Mouse (Mus musculus): ENCODE data around the gene Pla2g6. TPM values are rescaled to one million over a fixed set of nuclear protein-coding genes. Genes with fewer than 3 reads are reported as not detected.

The Pla2g6 gene
- 10 to 100 TPM; 13.9 to 17.1 TPM for total RNA-seq (2023)

GRCm38 (mm10) chr15:79328058-79328938, at the start of gene Pla2g6:
Pla2g6 (minus strand) TSS chr15:79328390.

DNA sequence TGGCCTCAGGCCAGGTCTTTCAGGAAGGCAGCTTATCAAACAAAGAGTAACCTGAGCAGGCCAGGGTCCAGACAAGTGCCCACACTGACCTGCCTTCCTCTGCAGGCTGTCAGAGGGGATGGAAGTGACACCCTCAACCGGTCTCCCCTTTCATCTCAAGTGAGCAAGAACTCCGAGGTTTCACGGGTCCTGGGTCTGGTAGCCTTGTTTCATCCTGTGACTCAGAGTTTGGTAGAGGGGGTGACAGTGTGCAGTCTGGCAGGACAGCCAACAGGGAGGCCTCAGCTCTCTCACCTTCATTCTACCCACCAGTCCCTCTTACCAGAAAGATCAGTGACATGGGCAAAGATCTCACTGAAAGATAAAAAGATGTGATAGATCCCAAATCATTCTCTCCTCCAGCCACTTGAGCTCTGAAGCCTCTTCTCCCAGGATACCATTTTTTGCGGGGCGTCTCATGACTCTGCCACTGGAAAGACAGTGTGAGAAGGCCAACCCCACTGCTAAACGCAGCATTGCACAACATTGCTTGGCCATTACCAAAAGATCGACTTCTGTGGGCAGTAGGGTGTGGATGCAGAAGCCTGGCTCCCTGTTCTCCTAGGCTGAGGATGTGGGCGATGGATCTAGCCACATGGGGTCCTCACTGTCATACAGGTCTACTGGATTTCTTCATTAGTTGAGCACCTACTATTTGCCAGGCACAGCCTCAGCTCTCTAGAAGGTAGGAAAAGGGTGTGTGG, 18.0 kb upstream of the Pla2g6 start, which contains the start of gene Maff:
Maff (plus strand) TSS at position 571 of the 743 bp plus-strand sequence.

DNA sequence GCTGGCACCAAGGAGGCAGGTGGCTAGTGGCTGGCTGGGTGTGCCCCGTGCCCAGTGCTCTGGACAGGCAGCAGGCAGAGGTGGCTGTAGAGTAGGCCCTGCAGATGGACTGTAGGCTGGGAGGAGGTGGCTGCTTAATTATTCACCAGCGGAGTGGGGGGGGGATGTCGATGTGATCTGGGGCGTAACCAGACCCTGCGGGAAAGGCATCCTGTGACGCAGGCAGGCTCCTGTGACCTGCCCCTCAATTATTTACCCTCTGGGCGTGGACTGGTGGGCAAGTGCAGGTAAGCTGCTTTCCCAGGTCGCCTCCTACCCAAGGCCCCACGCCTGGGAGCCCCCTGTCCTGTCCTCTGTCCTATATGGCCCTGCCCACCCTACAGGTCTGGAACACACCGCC, 42.8 kb downstream of the Pla2g6 start, which contains the start of gene Baiap2l2:
Baiap2l2 (minus strand) TSS at position 139 of the 400 bp plus-strand sequence.

GRCm38 (mm10) chr15:79254661-79255060, 73.5 kb downstream of the Pla2g6 start, which contains the start of gene Slc16a8:
Slc16a8 (minus strand) TSS chr15:79254761.

Other genes starting within 250 kb of the Pla2g6 start
- gene Micall1, start 219.5 kb downstream of the Pla2g6 start, total RNA-seq (2023) = 10 to 100 TPM; 50.9 to 53.1 TPM
- 10 to 100 TPM; 56.6 to 57.0 TPM for gene Polr2f, start 187.4 kb downstream of the Pla2g6 start, total RNA-seq (2023)
- not detected for gene 1700088E04Rik, start 187.1 kb downstream of the Pla2g6 start, total RNA-seq (2023)
- gene Sox10, start 163.2 kb downstream of the Pla2g6 start, total RNA-seq (2023) = not detected
- 10 to 100 TPM; 38.4 to 39.1 TPM for gene Pick1, start 99.2 kb downstream of the Pla2g6 start, total RNA-seq (2023)
- gene Gm49486, start 99.0 kb downstream of the Pla2g6 start, total RNA-seq (2023) = 1 to 10 TPM; 1.1 to 1.6 TPM
- gene Slc16a8, start 73.6 kb downstream of the Pla2g6 start, total RNA-seq (2023) = not detected
- not detected for gene Baiap2l2, start 42.9 kb downstream of the Pla2g6 start, total RNA-seq (2023)
- gene Maff, start 18.2 kb upstream of the Pla2g6 start, total RNA-seq (2023) = 10 to 100 TPM; 19.4 to 43.8 TPM
- gene Tmem184b, start 75.2 kb upstream of the Pla2g6 start, total RNA-seq (2023) = 10 to 100 TPM; 34.2 to 39.4 TPM
- gene Csnk1e, start 127.2 kb upstream of the Pla2g6 start, total RNA-seq (2023) = 10 to 100 TPM; 25.2 to 39.6 TPM
- gene Kcnj4, start 176.9 kb upstream of the Pla2g6 start, total RNA-seq (2023) = not detected
- not detected for gene Kdelr3, start 188.0 kb upstream of the Pla2g6 start, total RNA-seq (2023)
- gene Ddx17, start 218.4 kb upstream of the Pla2g6 start, total RNA-seq (2023) = 100 to 1,000 TPM; 438 to 445 TPM

Measured in B cell, adult 67 days (primary cell).